In the genomic region with DNA sequence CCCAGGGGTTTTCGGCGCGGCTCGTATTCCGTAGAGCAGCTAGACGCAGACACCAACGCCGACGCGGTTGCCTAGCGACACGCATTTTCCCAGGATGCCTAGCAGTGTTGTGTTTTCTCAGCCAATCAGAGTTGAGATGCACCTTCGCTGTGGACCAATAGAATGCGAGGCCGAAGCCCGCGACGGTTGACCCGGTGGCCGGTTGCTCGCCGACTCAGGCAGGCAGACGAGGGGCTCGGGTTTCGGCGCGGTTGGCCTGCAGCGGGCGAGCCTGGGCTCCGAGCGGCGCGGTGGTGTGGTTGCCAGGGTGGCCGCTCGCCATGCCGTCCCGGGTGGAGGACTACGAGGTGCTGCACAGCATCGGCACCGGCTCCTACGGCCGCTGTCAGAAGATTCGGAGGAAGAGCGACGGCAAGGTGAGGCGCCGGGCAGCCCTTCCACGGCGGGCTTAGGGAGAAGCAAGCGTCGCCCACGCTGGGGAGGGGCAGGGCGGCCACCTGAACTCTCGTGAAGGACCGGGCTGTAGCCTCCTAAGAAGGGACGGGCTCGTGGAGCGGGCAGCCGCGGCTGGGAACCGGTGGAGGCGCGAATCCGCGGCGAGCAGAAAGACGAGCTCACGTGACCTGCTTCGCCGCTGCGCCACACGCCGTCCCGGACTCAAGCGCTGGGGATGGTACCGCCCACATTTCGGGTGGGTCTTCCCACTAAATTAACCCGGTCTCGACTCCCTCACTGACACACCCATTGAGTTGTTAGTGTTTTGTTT, we compare ENCODE assay signal across 8 mouse cellular contexts. TPM values are rescaled to one million over a fixed set of nuclear protein-coding genes. Genes with fewer than 3 reads are reported as not detected.
DNase-seq lines count a peak whose midpoint lies in the region; ATAC-seq and TF ChIP-seq lines count a peak whose summit lies in the region.

A gene (plus strand): TSS at position 119 of the 766 bp plus-strand sequence.

- peak; percentile 95 for ATAC-seq in CD4-positive, CD25-positive, alpha-beta regulatory T cell, adult 4 months
- peak; percentile 93 for ATAC-seq in heart, embryonic 15.5 days (replicated peaks; ENCODE audit: insufficient number of reproducible peaks, insufficient read depth, low FRiP score, low read depth)
- ATAC-seq in liver, embryonic 14.5 days (ENCODE audit: insufficient read depth) = peak; percentile 94
- ATAC-seq in neural tube, embryonic 11.5 days (ENCODE audit: insufficient read depth, low FRiP score, low TSS enrichment) = peak; percentile 92
- ATAC-seq in stomach, postnatal 0 days (ENCODE audit: low FRiP score, low TSS enrichment) = peak; percentile 94

- 1% methylated on average over 79 of the region's 79 CpGs for whole genome bisulfite sequencing in heart, embryonic 15.5 days
- WGBS in liver, embryonic 14.5 days (ENCODE audit: insufficient replicate concordance) = under 1% methylated on average over 79 of the region's 79 CpGs
- under 1% methylated on average over 79 of the region's 79 CpGs for WGBS in neural tube, embryonic 11.5 days
- WGBS in stomach, postnatal 0 days = under 1% methylated on average over 79 of the region's 79 CpGs

- peak within 1 kb of the TSS; percentile 67 for H3K9ac ChIP-seq in heart, embryonic 15.5 days
- H3K9ac ChIP-seq in liver, embryonic 14.5 days (replicated peaks) = peak within 1 kb of the TSS; percentile 92
- H3K9ac ChIP-seq in neural tube, embryonic 11.5 days (ENCODE audit: low read length) = peak within 1 kb of the TSS; percentile 85
- peak within 1 kb of the TSS; percentile 70 for H3K9ac ChIP-seq in stomach, postnatal 0 days (ENCODE audit: low read length)

- H3K9me3 ChIP-seq in heart, embryonic 15.5 days (replicated peaks) = no peaks in the 10 kb centered on the region
- H3K9me3 ChIP-seq in liver, embryonic 14.5 days (ENCODE audit: control insufficient read depth, low read length) = no peaks in the 10 kb centered on the region
- H3K9me3 ChIP-seq in neural tube, embryonic 11.5 days (ENCODE audit: control insufficient read depth, low read length) = no peaks in the 10 kb centered on the region
- no peaks in the 10 kb centered on the region for H3K9me3 ChIP-seq in stomach, postnatal 0 days (ENCODE audit: control insufficient read depth, low read length)

- H3K27me3 ChIP-seq in heart, embryonic 15.5 days = no peaks in the 10 kb centered on the region
- H3K27me3 ChIP-seq in liver, embryonic 14.5 days (ENCODE audit: control insufficient read depth, insufficient read depth, low read length) = no peaks in the 10 kb centered on the region
- H3K27me3 ChIP-seq in neural tube, embryonic 11.5 days (ENCODE audit: control insufficient read depth, insufficient read depth, low read length) = no peaks in the 10 kb centered on the region
- no peaks in the 10 kb centered on the region for H3K27me3 ChIP-seq in stomach, postnatal 0 days (ENCODE audit: control insufficient read depth, insufficient read depth, low read length)

- H3K27ac ChIP-seq in heart, embryonic 15.5 days = peak within 1 kb of the TSS; percentile 68
- peak within 1 kb of the TSS; percentile 71 for H3K27ac ChIP-seq in liver, embryonic 14.5 days
- peak within 1 kb of the TSS; percentile 84 for H3K27ac ChIP-seq in neural tube, embryonic 11.5 days (ENCODE audit: low read depth, low read length)
- H3K27ac ChIP-seq in stomach, postnatal 0 days (replicated peaks) = peak within 1 kb of the TSS; percentile 49

- peaks cover 22% of the 10 kb centered on the region; the same call in 1 of the 2 replicates for H3K36me3 ChIP-seq in heart, embryonic 15.5 days
- peaks cover 41% of the 10 kb centered on the region for H3K36me3 ChIP-seq in liver, embryonic 14.5 days (replicated peaks; ENCODE audit: control insufficient read depth, insufficient read depth, low read depth)
- peaks cover 9% of the 10 kb centered on the region; the same call in 1 of the 2 replicates for H3K36me3 ChIP-seq in neural tube, embryonic 11.5 days (ENCODE audit: control insufficient read depth, insufficient read depth, low read length)
- H3K36me3 ChIP-seq in stomach, postnatal 0 days (ENCODE audit: control insufficient read depth, insufficient read depth, low read length) = peaks cover 8% of the 10 kb centered on the region

- peak; percentile 97 for DNase-seq in c-Kit-negative CD71-positive TER-119-positive erythroid progenitor cells, embryonic 14.5 days (ENCODE audit: low read depth, low spot score)
- peak; percentile 95 for DNase-seq in fibroblast of lung, adult 2 months (ENCODE audit: low read depth)
- DNase-seq in kidney, postnatal 25 days = peak; percentile 98 to 99
- DNase-seq in liver, embryonic 14.5 days (ENCODE audit: low read depth in 3 of 3, low spot score in 3 of 3) = peak; percentile 95 to 96 (median 95)
- DNase-seq in neural tube, embryonic 11.5 days (ENCODE audit: low spot score) = peak; percentile 99
- DNase-seq in stomach, postnatal 0 days (ENCODE audit: low spot score) = peak; percentile 97

- H3K4me3 ChIP-seq in heart, embryonic 15.5 days = peak within 1 kb of the TSS; percentile 67
- peak within 1 kb of the TSS; percentile 65 to 78 for H3K4me3 ChIP-seq in liver, embryonic 14.5 days (ENCODE audit: insufficient read depth in 1 of 2, low read depth in 2 of 2, low read length in 2 of 2)
- peak within 1 kb of the TSS; percentile 91 for H3K4me3 ChIP-seq in neural tube, embryonic 11.5 days (ENCODE audit: low read depth, low read length)
- H3K4me3 ChIP-seq in stomach, postnatal 0 days (ENCODE audit: low read depth, low read length) = peak within 1 kb of the TSS; percentile 74

- peaks cover 9% of the 10 kb centered on the region for H3K4me1 ChIP-seq in heart, embryonic 15.5 days (replicated peaks)
- peaks cover 8 to 9% of the 10 kb centered on the region in 2 experiments; a peak in 3 of 4 replicates for H3K4me1 ChIP-seq in liver, embryonic 14.5 days (replicated peaks; ENCODE audit: control insufficient read depth in 2 of 2, insufficient read depth in 2 of 2, low read length in 1 of 2)
- H3K4me1 ChIP-seq in neural tube, embryonic 11.5 days (ENCODE audit: control insufficient read depth, insufficient read depth, low read length) = peaks cover 7% of the 10 kb centered on the region; the same call in 1 of the 2 replicates
- no peaks in the 10 kb centered on the region for H3K4me1 ChIP-seq in stomach, postnatal 0 days (replicated peaks; ENCODE audit: control insufficient read depth, insufficient read depth)

- H3K4me2 ChIP-seq in heart, embryonic 15.5 days = peak within 1 kb of the TSS; percentile 87
- H3K4me2 ChIP-seq in liver, embryonic 14.5 days (ENCODE audit: low read depth) = peak within 1 kb of the TSS; percentile 67
- peak within 1 kb of the TSS; percentile 71 for H3K4me2 ChIP-seq in neural tube, embryonic 11.5 days (ENCODE audit: low read depth)
- H3K4me2 ChIP-seq in stomach, postnatal 0 days (replicated peaks; ENCODE audit: low read depth) = peak within 1 kb of the TSS; percentile 99

- 0 out of 2 replicates have a peak, but pooled peaks have one; percentile 19 for TF ChIP-seq EP300 in liver, embryonic 14.5 days (IDR thresholded peaks at IDR 0.05; ENCODE audit: low read depth)
- TF ChIP-seq EP300 in stomach, postnatal 0 days (optimal IDR thresholded peaks at IDR 0.05) = no peak

- TF ChIP-seq CTCF in liver, embryonic 14.5 days (IDR thresholded peaks at IDR 0.05; ENCODE audit: low read depth) = no peak
- no peak; the same call in 1 of the 2 replicates for TF ChIP-seq CTCF in stomach, postnatal 0 days (IDR thresholded peaks at IDR 0.05; ENCODE audit: low read depth)

RNA-seq across cellular contexts. Expression of the gene that starts here (rescaled TPM):
- polyA plus RNA-seq in CD4-positive, CD25-positive, alpha-beta regulatory T cell, adult 4 months (2017; shearing (Covaris generic)) = 1 to 10 TPM in 1 of 2 experiments, under 1 TPM in 1; 0.23 to 3.3 TPM
- polyA plus RNA-seq in heart, embryonic 15.5 days (2015; fragmentation: Nextera tagmentation; extraction: Ambion mirVana) = 30.9 and 35.4 TPM in 2 replicates
- 11.2 and 14.4 TPM in 2 replicates for polyA plus RNA-seq in liver, embryonic 14.5 days (2012; rRNA removed)
- polyA plus RNA-seq in liver, embryonic 14.5 days (2014; fragmentation: Nextera tagmentation; extraction: Ambion mirVana) = 28.8 and 33.0 TPM in 2 replicates
- 42.0 and 45.6 TPM in 2 replicates for polyA plus RNA-seq in neural tube, embryonic 11.5 days (2014; fragmentation: Nextera tagmentation; extraction: Ambion mirVana)
- polyA plus RNA-seq in stomach, postnatal 0 days (2015; fragmentation: Nextera tagmentation; extraction: Ambion mirVana) = 7.9 and 10.6 TPM in 2 replicates

Comparison
In these comparisons a context has a peak if more than half of its experiments do, and no peak if none do; other contexts are left out.
1. Peak in every context shown above with its lines: DNase-seq, ATAC-seq, H3K4me3 ChIP-seq and H3K27ac ChIP-seq.